Mouse (Mus musculus): ENCODE data around the gene Ptprg.

- TF ChIP-seq EP300 (IDR thresholded peaks at IDR 0.05; ENCODE audit: low read depth) (no peak), CTCF (IDR thresholded peaks at IDR 0.05; ENCODE audit: low read depth) (no peak)
These were observed 635.0 kb downstream of the Ptprg start for GRCm38 (mm10) chr14:12188352-12188751.
